Mouse (Mus musculus) CH12.LX (cell line): ENCODE data around the gene Zdhhc21. TPM values are rescaled to one million over a fixed set of nuclear protein-coding genes. Genes with fewer than 3 reads are reported as not detected.

Experiments
- DNase-seq: peaks from one replicate; pipeline ENCODE4 v3.0.0-alpha.2; 2013; ENCODE audit errors: extremely low read depth
- H3K27ac ChIP-seq: 2 replicates; pipeline ENCODE4 v1.5.1; 2012; ENCODE audit warnings: low read depth, mild to moderate bottlenecking, control low read depth, moderate library complexity; ENCODE audit not compliant: insufficient read depth
- H3K27me3 ChIP-seq: replicated peaks from 2 replicates; pipeline ENCODE3; 2012; ENCODE audit warnings: inconsistent platforms
- H3K36me3 ChIP-seq, 2 experiments: replicated peaks in 1 of 2; 2 replicates each; pipeline versions ENCODE3 to v1.6.1; 2012; ENCODE audit warnings: inconsistent platforms in 1 of 2, low read length in 1 of 2, mild to moderate bottlenecking in 1 of 2, mixed read lengths in 1 of 2, moderate library complexity in 1 of 2; ENCODE audit not compliant: control insufficient read depth in 1 of 2, insufficient read depth in 1 of 2
- H3K4me1 ChIP-seq, 2 experiments: 2 replicates each; pipeline ENCODE4 v1.6.1; 2012; ENCODE audit warnings: inconsistent platforms in 1 of 2, moderate library complexity in 1 of 2; ENCODE audit not compliant: insufficient read depth in 2 of 2, control insufficient read depth in 1 of 2
- H3K4me2 ChIP-seq: 2 replicates; pipeline ENCODE4 v1.6.1; 2012; ENCODE audit warnings: low read depth, mild to moderate bottlenecking, control low read depth; ENCODE audit not compliant: poor library complexity, insufficient read depth, severe bottlenecking
- H3K4me3 ChIP-seq, 3 experiments: fragments of 150-350 bp in 1 of 3; sonication (generic) in 1 of 3; replicated peaks in 1 of 3; 2 replicates each; pipeline versions ENCODE3 to v1.5.1; 2011 to 2012; ENCODE audit warnings: low read depth in 2 of 3, low read length in 2 of 3, mild to moderate bottlenecking in 2 of 3, moderate library complexity in 2 of 3, control low read depth in 1 of 3, improper control_type of control experiment in 1 of 3, inconsistent platforms in 1 of 3, mixed read lengths in 1 of 3; ENCODE audit not compliant: poor library complexity in 1 of 3
- H3K79me2 ChIP-seq: replicated peaks from 2 replicates; pipeline ENCODE4 v1.6.1; 2012; ENCODE audit warnings: mild to moderate bottlenecking, moderate library complexity; ENCODE audit not compliant: control insufficient read depth, poor library complexity, insufficient read depth, severe bottlenecking; ENCODE audit errors: extremely low read depth
- H3K9ac ChIP-seq: 2 replicates; pipeline ENCODE4 v1.6.1; 2012; ENCODE audit warnings: low read depth, mild to moderate bottlenecking, control low read depth, moderate library complexity; ENCODE audit not compliant: insufficient read depth
- H3K9me3 ChIP-seq: replicated peaks from 2 replicates; pipeline ENCODE3; 2012; ENCODE audit warnings: low read length, inconsistent platforms, mixed read lengths
- BHLHE40 ChIP-seq: IDR thresholded peaks from 2 replicates; pipeline ENCODE4 v1.6.1; 2011; ENCODE audit warnings: mild to moderate bottlenecking, low read depth, low read length, improper control_type of control experiment
- CHD1 ChIP-seq: IDR thresholded peaks from 2 replicates; pipeline ENCODE4 v1.6.1; 2012; ENCODE audit warnings: low read depth, low read length, improper control_type of control experiment, inconsistent platforms
- CTCF ChIP-seq, 2 experiments: IDR thresholded peaks in 1 of 2; conservative IDR thresholded peaks in 1 of 2; 2 replicates each; pipeline ENCODE4 v1.5.1; 2011 to 2012; ENCODE audit warnings: low read depth in 2 of 2, low read length in 2 of 2, improper control_type of control experiment in 1 of 2, inconsistent platforms in 1 of 2, mild to moderate bottlenecking in 1 of 2, moderate library complexity in 1 of 2
- E2F4 ChIP-seq: IDR thresholded peaks from 2 replicates; pipeline ENCODE4 v1.6.1; 2011; ENCODE audit warnings: low read depth, low read length, improper control_type of control experiment; ENCODE audit not compliant: insufficient replicate concordance
- ELF1 ChIP-seq: IDR thresholded peaks from 2 replicates; pipeline ENCODE4 v1.6.1; 2014; ENCODE audit warnings: low read depth, mild to moderate bottlenecking, inconsistent platforms, low read length, improper control_type of control experiment
- GABPA ChIP-seq: IDR thresholded peaks from 2 replicates; pipeline ENCODE4 v1.6.1; 2012; ENCODE audit warnings: low read depth, low read length, improper control_type of control experiment, inconsistent platforms; ENCODE audit not compliant: insufficient replicate concordance
- JUN ChIP-seq: IDR thresholded peaks from 2 replicates; pipeline ENCODE4 v1.6.1; 2011; ENCODE audit warnings: low read depth, mild to moderate bottlenecking, low read length, improper control_type of control experiment, moderate library complexity; ENCODE audit not compliant: insufficient read depth
- JUND ChIP-seq: conservative IDR thresholded peaks from 2 replicates; pipeline ENCODE4 v1.6.1; 2011; ENCODE audit warnings: low read depth, low read length, improper control_type of control experiment
- KAT2A ChIP-seq: IDR thresholded peaks from 2 replicates; pipeline ENCODE4 v1.6.1; 2012; ENCODE audit warnings: low read length, improper control_type of control experiment, inconsistent platforms; ENCODE audit not compliant: insufficient replicate concordance
- MXI1 ChIP-seq: IDR thresholded peaks from 2 replicates; pipeline ENCODE4 v1.6.1; 2011; ENCODE audit warnings: mild to moderate bottlenecking, low read depth, low read length, improper control_type of control experiment
- MYC ChIP-seq: IDR thresholded peaks from 2 replicates; pipeline ENCODE4 v1.6.1; 2011; ENCODE audit warnings: low read depth, mild to moderate bottlenecking, improper control_type of control experiment, low read length
- NELFE ChIP-seq: IDR thresholded peaks from 2 replicates; pipeline ENCODE4 v1.6.1; 2011; ENCODE audit warnings: low read depth, low read length, improper control_type of control experiment
- PAX5 ChIP-seq: IDR thresholded peaks from 2 replicates; pipeline ENCODE4 v1.6.1; 2012; ENCODE audit warnings: low read length, inconsistent platforms, mixed read lengths
- POLR2A ChIP-seq: IDR thresholded peaks from 2 replicates; pipeline ENCODE4 v1.6.1; 2011; ENCODE audit warnings: low read depth, mild to moderate bottlenecking, improper control_type of control experiment, low read length
- POLR2AphosphoS2 ChIP-seq: IDR thresholded peaks from 2 replicates; pipeline ENCODE4 v1.6.1; 2011; ENCODE audit warnings: low read depth, low read length, improper control_type of control experiment
- RAD21 ChIP-seq: IDR thresholded peaks from 2 replicates; pipeline ENCODE4 v1.6.1; 2011; ENCODE audit warnings: low read depth, mild to moderate bottlenecking, low read length, improper control_type of control experiment, moderate library complexity
- SIN3A ChIP-seq: IDR thresholded peaks from 2 replicates; pipeline ENCODE4 v1.6.1; 2012; ENCODE audit warnings: low read length, improper control_type of control experiment, inconsistent platforms
- TBP ChIP-seq: conservative IDR thresholded peaks from 2 replicates; pipeline ENCODE4 v1.6.1; 2011; ENCODE audit warnings: low read depth, low read length, improper control_type of control experiment
- TCF12 ChIP-seq: IDR thresholded peaks from 2 replicates; pipeline ENCODE4 v1.6.1; 2014; ENCODE audit warnings: low read depth, mild to moderate bottlenecking, inconsistent platforms, low read length, improper control_type of control experiment
- UBTF ChIP-seq: IDR thresholded peaks from 2 replicates; pipeline ENCODE4 v1.6.1; 2012; ENCODE audit warnings: low read depth, mild to moderate bottlenecking, inconsistent platforms, low read length, improper control_type of control experiment, moderate library complexity
- USF2 ChIP-seq: conservative IDR thresholded peaks from 2 replicates; pipeline ENCODE4 v1.6.1; 2011; ENCODE audit warnings: low read depth, low read length, improper control_type of control experiment
- dilution Hi-C: fragments of 300-500 bp; cut with MboI; formaldehyde crosslinking; loops from 2 replicates; pipeline ENCODE4 v1.14.3; 2020; ENCODE audit warnings: low sequenced_read_pairs; ENCODE audit not compliant: extremely low pct_unique_long_range_greater_than_20kb, extremely low pct_ligation_motif_present
- in situ Hi-C: fragments of 300-500 bp; cut with MboI; formaldehyde crosslinking; loops from 3 replicates; pipeline ENCODE4 v1.14.3; 2019; ENCODE audit warnings: low sequenced_read_pairs, low pct_ligation_motif_present, low pct_unique_long_range_greater_than_20kb, mixed read lengths
- polyA plus RNA-seq: library from polyadenylated mRNA; unstranded; fragments of >175 nt; gene quantifications from 2 replicates; pipeline ENCODE4 v1.2.1, GENCODE M21; 2012; ENCODE audit warnings: low read depth; ENCODE audit not compliant: insufficient read length
- total RNA-seq, 2 experiments: library from RNA; depleted of rRNA; stranded (reverse); fragments of 300-350 nt in 1 of 2; fragments of >200 nt in 1 of 2; gene quantifications; 2 replicates each; pipeline ENCODE4 v1.2.3; 2012 to 2014

Zdhhc21 gene
- total and polyA plus RNA-seq, 3 experiments = 8.3 to 16.1 (median 14.0) TPM

DNA sequence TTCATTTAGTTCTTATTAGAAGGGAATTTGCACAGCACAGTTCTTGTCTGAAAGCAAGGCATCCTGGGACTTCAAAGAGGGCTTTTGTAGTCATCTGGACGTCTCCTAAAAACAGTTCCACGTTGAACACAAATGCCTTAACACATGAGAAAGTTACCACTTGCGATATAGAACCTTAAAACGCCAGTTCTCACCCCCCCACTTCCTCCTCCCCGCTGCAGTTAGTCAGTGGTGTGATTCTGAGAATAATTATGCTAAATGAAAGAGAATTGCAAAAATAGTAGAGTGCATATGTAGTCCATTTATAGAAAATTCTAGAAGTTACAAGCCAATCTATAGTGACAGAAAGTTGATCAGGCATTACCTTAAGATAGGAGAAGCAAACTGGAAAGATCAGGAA is 32.5 kb upstream of the Zdhhc21 start:
- Histone ChIP-seq H3K4me3 (no peak overlapping the region), H3K27ac (no peak overlapping the region), H3K79me2 (no peaks in the 10 kb centered on the region), H3K9me3 (no peaks in the 10 kb centered on the region), H3K36me3 (no peaks in the 10 kb centered on the region), H3K27me3 (no peaks in the 10 kb centered on the region), H3K4me1 (no peaks in the 10 kb centered on the region), H3K4me2 (no peak overlapping the region), H3K9ac (no peak overlapping the region)
- dilution Hi-C loops (no loop called here), in situ Hi-C loops (no loop called here)
- TF ChIP-seq POLR2AphosphoS2 (no peak), KAT2A (no peak), POLR2A (no peak), CTCF (conservative IDR thresholded peaks at IDR 0.05 in 1 of 2, IDR thresholded peaks at IDR 0.05 in 1 of 2; ENCODE audit: low read depth in 2 of 2, low read length in 2 of 2) (no peak), MYC (no peak), JUN (no peak), ELF1 (no peak), SIN3A (no peak), TBP (no peak), RAD21 (no peak), USF2 (no peak), PAX5 (no peak), TCF12 (no peak), CHD1 (no peak), MXI1 (no peak), NELFE (no peak), UBTF (no peak), BHLHE40 (no peak), JUND (no peak)
- no peak for DNase-seq

DNA sequence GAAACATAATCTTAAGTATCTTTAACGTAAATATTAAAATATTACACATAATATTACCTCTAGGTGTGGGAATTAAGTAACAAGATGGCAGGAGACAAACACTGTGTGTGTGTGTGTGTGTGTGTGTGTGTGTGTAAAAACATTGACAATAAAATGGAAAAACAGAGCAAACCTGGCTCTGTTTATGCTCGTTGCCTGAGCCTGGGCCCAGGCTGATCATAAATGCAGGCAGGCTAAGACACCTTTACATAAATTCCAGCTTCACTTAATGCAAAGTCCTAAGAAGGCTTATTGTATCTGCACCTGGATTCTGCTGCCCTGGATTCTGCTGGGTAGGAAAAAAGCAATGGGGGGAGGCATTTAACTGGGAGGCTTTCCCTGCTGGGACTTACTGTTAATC is 31.8 kb upstream of the Zdhhc21 start:
- Histone ChIP-seq H3K36me3 (no peaks in the 10 kb centered on the region), H3K9ac (no peak overlapping the region), H3K79me2 (no peaks in the 10 kb centered on the region), H3K4me3 (no peak overlapping the region), H3K9me3 (no peaks in the 10 kb centered on the region), H3K27me3 (no peaks in the 10 kb centered on the region)
- in situ Hi-C loops = no loop called here
- dilution Hi-C loops = no loop called here
- TF ChIP-seq E2F4 (no peak), CTCF (conservative IDR thresholded peaks at IDR 0.05 in 1 of 2, IDR thresholded peaks at IDR 0.05 in 1 of 2; ENCODE audit: low read depth in 2 of 2, low read length in 2 of 2) (no peak), TBP (no peak), MYC (no peak), KAT2A (no peak), GABPA (no peak), UBTF (no peak), BHLHE40 (no peak)
- TF ChIP-seq, all 38 proteins: peak for 0
- H3K4me2 ChIP-seq = no peak overlapping the region
- no peaks in the 10 kb centered on the region for H3K4me1 ChIP-seq
- H3K27ac ChIP-seq = no peak overlapping the region
- DNase-seq = no peak
